Mouse (Mus musculus) embryonic facial prominence, embryonic 14.5 days (tissue): ENCODE data around the gene Skor1. TPM values are rescaled to one million over a fixed set of nuclear protein-coding genes. Genes with fewer than 3 reads are reported as not detected.

ENCODE experiments used
- ATAC-seq: fragments of 200-750 bp; cut with Nextera tagmentation; 2 replicates; pipeline ENCODE4 v1.8.0; 2017; ENCODE audit warnings: low read depth, moderate number of reproducible peaks, moderate TSS enrichment
- DNase-seq: peaks from one replicate; pipeline ENCODE4 v3.0.0-alpha.2; 2015; ENCODE audit warnings: low spot score
- H3K27ac ChIP-seq: fragments of 300-500 bp; sonication (generic); replicated peaks from 2 replicates; pipeline ENCODE4 v1.5.1; 2014; ENCODE audit warnings: low read depth, mild to moderate bottlenecking, low read length, moderate library complexity
- H3K27me3 ChIP-seq: fragments of 300-500 bp; sonication (generic); replicated peaks from 2 replicates; pipeline ENCODE4 v1.6.1; 2014; ENCODE audit warnings: low read length; ENCODE audit not compliant: control insufficient read depth, insufficient read depth
- H3K36me3 ChIP-seq: fragments of 300-500 bp; sonication (generic); 2 replicates; pipeline ENCODE4 v1.6.1; 2014; ENCODE audit warnings: low read length, mixed read lengths; ENCODE audit not compliant: control insufficient read depth, insufficient read depth
- H3K4me1 ChIP-seq: fragments of 300-500 bp; sonication (generic); 2 replicates; pipeline ENCODE4 v1.6.1; 2014; ENCODE audit warnings: antibody characterized with exemption, low read length; ENCODE audit not compliant: control insufficient read depth, insufficient read depth
- H3K4me2 ChIP-seq: fragments of 300-500 bp; sonication (generic); 2 replicates; pipeline ENCODE4 v1.6.1; 2014; ENCODE audit warnings: low read depth, mild to moderate bottlenecking, low read length, moderate library complexity, mixed read lengths
- H3K4me3 ChIP-seq: fragments of 300-500 bp; sonication (generic); 2 replicates; pipeline ENCODE4 v1.5.1; 2014; ENCODE audit warnings: low read depth, mild to moderate bottlenecking, low read length
- H3K9ac ChIP-seq: fragments of 300-500 bp; sonication (generic); 2 replicates; pipeline ENCODE4 v1.6.1; 2014; ENCODE audit warnings: low read depth, mild to moderate bottlenecking, low read length, moderate library complexity, mixed read lengths
- H3K9me3 ChIP-seq: fragments of 300-500 bp; sonication (generic); 2 replicates; pipeline ENCODE4 v1.6.1; 2016; ENCODE audit warnings: low read length; ENCODE audit not compliant: control insufficient read depth
- WGBS: fragments of 180-500 bp; shearing (Covaris S2); extraction: QIAGEN DNeasy Blood & Tissue Kit; methylation state at CpG from one replicate; pipeline ENCODE4 v1.1.7; 2014; 5-methylcytosine and 5-hydroxymethylcytosine counted together
- polyA plus RNA-seq: library from polyadenylated mRNA; unstranded; fragments of >200 nt; fragmentation: Nextera tagmentation; extraction: Ambion mirVana; gene quantifications from 2 replicates; pipeline ENCODE4 v1.2.1, GENCODE M21; 2014

Skor1 gene
- polyA plus RNA-seq, 1 experiment from 2014 or later, result 0.04 TPM

GRCm38 (mm10) chr9:63094030-63094429, 54.7 kb downstream of the Skor1 start:
- no peak for ATAC-seq
- Histone ChIP-seq H3K9me3 (no peaks in the 10 kb centered on the region), H3K4me2 (no peak overlapping the region), H3K27ac (no peak overlapping the region), H3K4me3 (no peak overlapping the region), H3K27me3 (no peaks in the 10 kb centered on the region), H3K4me1 (peaks cover 28% of the 10 kb centered on the region), H3K9ac (no peak overlapping the region), H3K36me3 (no peaks in the 10 kb centered on the region)
- 84% methylated on average over 1 of the region's 1 CpGs for WGBS
- no peak for DNase-seq

- Histone ChIP-seq H3K4me2 (peak overlapping the region; percentile 55), H3K9ac (peak overlapping the region; percentile 38; the same call in 1 of the 2 replicates), H3K27me3 (no peaks in the 10 kb centered on the region), H3K4me3 (peak overlapping the region; percentile 30), H3K9me3 (no peaks in the 10 kb centered on the region), H3K27ac (peak overlapping the region; percentile 88), H3K36me3 (no peaks in the 10 kb centered on the region), H3K4me1 (peaks cover 24% of the 10 kb centered on the region)
- ATAC-seq, result no peak
- no peak for DNase-seq
- WGBS, result 7% methylated on average over 6 of the region's 6 CpGs
Observed at GRCm38 (mm10) chr9:63092567-63092966, 56.2 kb downstream of the Skor1 start.

GRCm38 (mm10) chr9:63091971-63092528, 56.7 kb downstream of the Skor1 start:
- Histone ChIP-seq H3K27me3 (no peaks in the 10 kb centered on the region), H3K4me3 (peak overlapping the region; percentile 30), H3K36me3 (no peaks in the 10 kb centered on the region), H3K9ac (peak overlapping the region; percentile 38; the same call in 1 of the 2 replicates), H3K4me2 (peak overlapping the region; percentile 55), H3K9me3 (no peaks in the 10 kb centered on the region), H3K4me1 (peaks cover 24% of the 10 kb centered on the region), H3K27ac (peak overlapping the region; percentile 88)
- ATAC-seq, result peak; percentile 90
- WGBS, result 1% methylated on average over 13 of the region's 13 CpGs
- peak; percentile 90 for DNase-seq

GRCm38 (mm10) chr9:63091101-63091921, 57.5 kb downstream of the Skor1 start:
- no peak overlapping the region for H3K9ac ChIP-seq
- WGBS, result 20% methylated on average over 23 of the region's 23 CpGs
- H3K4me1 ChIP-seq, result peaks cover 24% of the 10 kb centered on the region
- no peaks in the 10 kb centered on the region for H3K36me3 ChIP-seq
- peak overlapping the region; percentile 88 for H3K27ac ChIP-seq
- no peak for ATAC-seq
- H3K4me2 ChIP-seq, result peak overlapping the region; percentile 55
- DNase-seq, result no peak
- H3K27me3 ChIP-seq, result no peaks in the 10 kb centered on the region
- H3K9me3 ChIP-seq, result no peaks in the 10 kb centered on the region
- H3K4me3 ChIP-seq, result peak overlapping the region; percentile 30; the same call in 1 of the 2 replicates

GRCm38 (mm10) chr9:63089141-63089540, 59.6 kb downstream of the Skor1 start:
- WGBS, result 90% methylated on average over 4 of the region's 4 CpGs
- H3K9me3 ChIP-seq, result no peaks in the 10 kb centered on the region
- peaks cover 24% of the 10 kb centered on the region for H3K4me1 ChIP-seq
- H3K9ac ChIP-seq, result no peak overlapping the region
- no peak overlapping the region for H3K27ac ChIP-seq
- no peaks in the 10 kb centered on the region for H3K27me3 ChIP-seq
- no peaks in the 10 kb centered on the region for H3K36me3 ChIP-seq
- H3K4me2 ChIP-seq, result no peak overlapping the region
- no peak for ATAC-seq
- no peak overlapping the region for H3K4me3 ChIP-seq
- DNase-seq, result no peak

Other genes with a start within 250 kb of the Skor1 start
- gene Pias1, start 161.0 kb downstream of the Skor1 start, polyA plus RNA-seq, result 47.2 and 49.5 TPM in 2 replicates
- 31.3 and 34.1 TPM in 2 replicates for gene Map2k5, start 228.9 kb upstream of the Skor1 start, polyA plus RNA-seq